Mouse (Mus musculus): ENCODE data around the gene Mrpl40.
"Not testable (repeated sequence)": the region's sequence is repeated elsewhere in the genome, so short reads cannot be mapped to it uniquely, and the experiment has no call there.

Gene Mrpl40

GRCm38 (mm10) chr16:18876442-18877308 is at the start of gene Mrpl40, which contains the start of gene Hira:
TSS of gene Mrpl40 (minus strand) at chr16:18876862.
TSS of gene Hira (plus strand) at chr16:18877037.
- peak; percentile 95 to 97 for DNase-seq

GRCm38 (mm10) chr16:18921771-18922170 is 45.1 kb upstream of the Mrpl40 start:
- DNase-seq, result no peak

GRCm38 (mm10) chr16:18916064-18916463 is 39.4 kb upstream of the Mrpl40 start:
- DNase-seq, result no peak

GRCm38 (mm10) chr16:18905648-18906047 is 29.0 kb upstream of the Mrpl40 start:
- no peak for DNase-seq

DNA sequence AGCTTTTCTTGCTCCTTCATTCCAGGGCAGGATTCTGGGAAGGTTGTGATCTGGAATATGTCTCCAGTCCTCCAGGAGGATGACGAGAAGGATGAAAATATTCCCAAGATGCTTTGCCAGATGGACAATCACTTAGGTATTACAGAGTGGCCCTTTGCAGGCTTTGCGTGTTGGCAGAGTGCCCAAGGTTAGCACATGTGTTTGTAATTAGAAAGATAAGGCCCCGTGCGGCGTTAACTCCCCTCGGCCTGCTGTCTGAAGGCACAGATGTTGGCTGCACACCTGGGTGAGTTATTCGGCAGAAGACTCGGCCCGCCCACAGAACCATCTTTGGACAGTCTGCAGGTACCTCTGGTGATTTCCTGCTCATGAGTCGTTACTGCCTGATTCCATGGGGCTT is 19.8 kb upstream of the Mrpl40 start:
- DNase-seq, result peak in 1 of 2 experiments; percentile 5

DNA sequence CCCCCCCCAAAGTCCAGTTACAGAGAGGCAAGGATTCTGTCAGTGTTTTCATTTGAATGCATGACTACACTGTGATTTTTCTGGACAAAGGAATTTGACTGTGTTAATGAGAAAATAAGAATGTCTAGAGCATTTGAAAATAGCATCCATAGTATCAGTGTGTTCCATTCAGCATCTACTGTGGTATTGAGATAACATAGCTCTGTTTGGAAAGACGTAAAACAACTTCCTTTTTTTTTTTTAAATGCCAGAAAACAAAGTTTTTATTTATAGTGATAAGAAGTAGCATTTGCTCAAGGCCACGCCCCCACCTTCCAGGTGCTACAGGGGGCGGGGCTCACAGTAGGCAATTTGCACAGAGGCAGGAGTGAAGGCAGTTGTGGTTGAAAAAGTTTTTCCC is 18.6 kb upstream of the Mrpl40 start:
- DNase-seq, result no peak

- no peak for DNase-seq
Observed at GRCm38 (mm10) chr16:18893840-18894372, 17.2 kb upstream of the Mrpl40 start.

DNA sequence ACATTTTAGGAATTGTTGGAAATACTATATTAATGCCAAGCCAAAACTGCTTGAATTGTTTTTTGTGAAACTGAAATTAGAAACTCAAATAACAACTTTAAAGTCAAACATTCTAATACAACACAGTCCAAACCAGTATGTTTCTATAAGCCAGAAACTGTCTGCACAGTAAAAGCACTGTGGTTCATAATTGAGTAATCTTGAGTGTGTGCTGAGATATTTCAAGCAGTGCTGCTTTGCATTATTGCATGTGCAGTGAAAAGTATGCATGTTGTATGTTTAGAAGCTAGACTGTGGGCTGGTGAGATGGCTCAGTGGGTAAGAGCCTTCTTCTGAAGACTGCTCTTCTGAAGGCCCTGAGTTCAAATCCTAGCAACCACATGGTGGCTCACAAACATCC is 7.4 kb upstream of the Mrpl40 start:
- DNase-seq, result no peak

DNA sequence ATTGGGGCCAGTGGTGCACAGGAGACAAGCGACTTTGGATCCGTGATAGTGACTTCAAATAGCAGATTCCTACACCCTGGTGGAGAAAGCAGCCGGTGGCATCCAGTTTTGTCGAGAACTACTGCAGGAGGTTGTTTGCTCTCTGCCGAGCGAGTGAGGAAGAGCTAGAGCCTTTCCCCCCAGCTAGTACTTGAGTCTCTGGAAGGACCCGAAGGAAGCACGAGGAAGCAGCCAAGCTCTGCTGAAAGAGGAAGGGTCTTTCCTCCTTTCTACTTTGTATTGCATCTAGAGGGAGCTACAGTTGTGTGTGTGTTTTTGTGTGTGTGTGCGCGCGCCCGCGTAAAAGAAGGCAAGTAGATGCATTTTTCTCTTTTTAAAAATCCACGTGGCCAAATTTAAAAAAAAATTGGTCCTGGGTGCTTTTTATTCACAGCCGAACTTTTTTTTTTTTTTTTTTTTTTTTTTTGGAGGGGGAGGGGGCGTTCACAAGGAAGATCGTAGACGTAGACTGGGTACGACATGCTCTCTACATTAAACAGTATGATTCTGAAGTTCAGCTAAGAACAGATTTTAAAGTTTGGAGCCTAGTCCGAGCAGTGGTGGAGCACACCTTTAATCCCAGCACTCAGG is 1.5 kb upstream of the Mrpl40 start:
- no peak for DNase-seq

DNA sequence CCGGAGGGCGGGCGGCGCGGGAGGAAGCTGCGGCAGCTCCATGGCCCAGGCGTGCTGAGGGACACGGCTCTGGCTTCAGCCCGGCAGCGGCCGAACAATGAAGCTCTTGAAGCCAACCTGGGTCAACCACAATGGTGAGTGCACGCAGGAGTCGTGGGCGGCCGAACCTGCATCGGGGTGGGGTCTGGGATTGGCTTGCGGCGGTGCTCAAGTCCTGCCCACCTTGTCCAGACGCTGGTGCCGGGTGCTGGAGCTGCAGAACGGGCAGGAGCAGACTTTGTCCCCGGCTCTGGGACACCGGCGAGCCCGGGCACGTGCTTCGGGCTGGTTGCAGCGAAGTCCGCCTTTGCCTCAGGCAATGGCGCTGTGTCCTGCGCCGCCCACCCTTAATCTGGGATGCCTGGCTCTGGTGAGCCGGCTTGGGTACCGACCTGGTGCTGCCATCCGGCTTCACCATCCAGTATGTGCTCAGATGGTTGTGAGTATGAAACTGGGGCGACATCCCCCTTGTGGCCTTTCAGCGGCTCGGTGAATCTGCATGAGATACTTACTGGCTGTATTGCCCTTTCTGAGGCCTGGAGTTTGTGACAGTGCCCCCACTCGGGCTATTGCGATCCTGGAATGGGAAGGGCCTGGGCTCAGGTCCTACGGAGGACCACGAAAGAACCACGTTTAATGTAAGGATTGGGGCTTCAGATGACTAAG is 876 bp upstream of the Mrpl40 start:
- DNase-seq, result peak; percentile 67 to 81

- DNase-seq, result no peak
Observed at GRCm38 (mm10) chr16:18876091-18876441, 596 bp downstream of the Mrpl40 start.

DNA sequence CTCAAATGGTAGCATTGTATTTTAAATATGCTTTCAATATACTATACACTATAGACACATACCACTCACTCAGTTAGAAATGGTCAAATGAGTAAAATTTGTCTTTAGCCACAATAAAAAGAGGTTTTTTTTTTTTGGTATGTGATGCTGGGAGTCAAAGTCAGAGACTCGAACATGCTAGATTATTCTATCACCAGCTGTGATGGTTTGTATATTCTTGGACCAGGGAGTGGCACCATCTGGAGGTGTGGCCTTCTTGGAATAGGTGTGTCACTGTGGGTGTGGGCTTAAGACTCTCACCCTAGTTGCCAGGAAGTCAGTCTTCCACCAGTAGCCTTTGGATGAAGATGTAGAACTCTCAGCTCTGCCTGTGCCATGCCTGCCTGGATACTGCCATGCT is 6.2 kb downstream of the Mrpl40 start:
- DNase-seq, result not testable (repeated sequence)

DNA sequence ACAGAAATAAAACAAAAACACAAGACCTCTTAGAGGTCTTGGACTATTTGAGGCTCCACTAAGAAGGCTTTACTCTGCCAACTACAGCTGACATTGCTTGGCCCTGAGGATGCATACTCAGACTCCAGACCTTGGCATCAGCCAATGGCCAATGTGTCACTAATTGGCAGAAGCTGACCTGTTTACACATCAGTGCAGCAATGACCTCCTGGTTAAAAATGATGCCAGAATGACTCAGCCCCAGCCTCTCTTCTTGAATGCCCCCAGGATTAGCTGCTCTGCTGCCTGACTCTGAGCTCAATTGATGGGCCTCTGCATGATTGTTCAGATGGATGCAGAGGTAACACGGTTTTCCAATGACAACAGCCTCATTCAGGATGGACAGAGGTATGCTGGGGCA is 16.5 kb downstream of the Mrpl40 start:
- DNase-seq, result no peak

DNA sequence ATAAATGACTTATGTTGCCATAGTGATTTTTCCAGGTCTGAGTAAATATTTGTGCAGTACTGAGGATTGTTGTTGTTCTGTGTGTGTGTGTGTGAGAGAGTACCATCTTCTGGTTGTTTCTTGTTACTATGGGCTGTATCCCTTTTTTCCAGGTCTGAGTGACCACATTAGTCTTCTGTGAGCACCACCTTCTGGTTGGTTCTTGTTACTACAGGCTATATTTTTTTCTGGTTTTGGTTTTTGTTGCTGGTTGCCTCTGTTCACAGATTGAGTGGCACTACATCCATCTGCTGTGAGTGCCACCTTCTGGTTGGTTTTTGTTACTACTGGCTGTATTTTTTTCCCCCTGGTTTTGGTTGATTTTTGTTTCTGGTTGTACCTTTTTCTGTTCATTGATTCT is 18.1 kb downstream of the Mrpl40 start:
- peak; percentile 14 to 22 for DNase-seq

DNA sequence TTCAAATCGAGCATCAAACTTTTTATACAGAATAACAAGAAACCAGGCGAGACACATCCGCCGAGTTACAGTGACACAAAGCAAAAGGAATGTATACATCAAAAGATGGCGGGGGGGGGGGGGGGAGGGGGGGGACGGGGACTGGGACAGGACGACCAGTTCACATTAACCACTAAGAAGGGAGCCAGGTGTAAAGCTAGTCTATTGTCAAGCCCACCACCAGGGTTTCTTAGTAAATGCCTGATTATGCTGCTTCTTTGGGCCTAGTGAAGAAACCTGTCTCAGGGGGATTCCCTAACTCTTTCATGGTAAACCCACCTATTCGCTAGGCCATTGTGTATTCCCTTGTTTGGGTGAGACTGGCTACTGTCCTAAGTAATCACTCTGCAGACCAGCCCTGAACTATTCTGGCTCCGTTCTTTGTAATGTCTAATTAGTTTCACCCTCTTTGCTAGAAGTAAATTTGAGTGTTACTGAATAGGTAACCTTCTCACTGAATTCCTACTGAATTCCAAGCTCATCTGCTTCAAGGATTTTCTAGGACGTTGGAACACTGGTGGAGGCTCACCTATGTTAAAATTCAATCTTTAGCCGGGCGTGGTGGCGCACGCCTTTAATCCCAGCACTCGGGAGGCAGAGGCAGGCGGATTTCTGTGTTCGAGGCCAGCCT is 27.0 kb downstream of the Mrpl40 start:
- DNase-seq, result not testable (repeated sequence)

DNA sequence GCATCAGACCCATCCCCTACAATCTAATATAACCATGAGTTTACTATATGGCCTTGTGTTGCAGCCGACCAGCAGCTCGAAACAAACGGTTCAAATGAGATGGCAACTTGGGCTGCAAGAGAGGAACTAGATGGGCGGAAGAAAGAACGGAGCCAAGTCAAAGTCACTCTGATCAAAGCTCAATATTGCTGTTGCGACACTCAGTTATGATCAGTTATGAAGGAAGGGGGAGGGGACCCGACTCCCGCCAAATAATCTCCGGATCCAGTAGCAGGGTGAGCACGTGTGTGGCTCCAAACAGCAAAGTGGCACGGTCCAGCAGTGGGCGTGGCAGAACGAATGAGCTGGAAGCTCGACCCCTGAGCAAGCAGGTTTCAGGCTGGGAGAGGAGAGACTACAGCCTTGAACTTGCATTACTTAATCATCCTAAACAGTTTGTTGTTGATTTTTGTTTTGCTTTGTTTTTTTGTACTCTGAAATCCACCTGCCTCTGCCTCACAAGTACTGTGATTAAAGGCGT is 30.3 kb downstream of the Mrpl40 start:
- no peak for DNase-seq

- DNase-seq, result no peak
Observed at GRCm38 (mm10) chr16:18838346-18838745, 38.3 kb downstream of the Mrpl40 start.

GRCm38 (mm10) chr16:18836468-18837208 is 40.0 kb downstream of the Mrpl40 start, which contains the start of the genes 2510002D24Rik and Gm28539:
TSS of gene 2510002D24Rik (plus strand) at chr16:18836578.
TSS of gene Gm28539 (plus strand) at chr16:18836584.
- peak; percentile 96 to 98 for DNase-seq

DNA sequence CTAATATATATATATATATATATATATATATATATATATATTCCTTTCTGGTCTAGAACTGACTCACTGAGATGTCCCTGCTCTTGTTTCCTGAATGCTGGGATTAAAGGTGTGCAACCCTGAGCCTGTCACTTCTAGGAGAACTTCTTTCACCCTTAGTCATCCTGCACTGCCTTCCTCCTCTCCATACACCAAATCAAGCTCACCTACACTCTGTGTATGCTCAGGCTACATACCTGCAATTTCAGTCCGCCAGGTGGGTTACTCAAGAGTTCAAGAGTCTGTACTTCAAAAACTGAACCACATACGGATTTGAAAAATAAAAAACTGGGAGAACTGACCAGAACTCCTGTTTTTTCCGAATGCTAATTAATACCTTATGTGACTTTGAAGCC is 40.6 kb downstream of the Mrpl40 start:
- no peak for DNase-seq

DNA sequence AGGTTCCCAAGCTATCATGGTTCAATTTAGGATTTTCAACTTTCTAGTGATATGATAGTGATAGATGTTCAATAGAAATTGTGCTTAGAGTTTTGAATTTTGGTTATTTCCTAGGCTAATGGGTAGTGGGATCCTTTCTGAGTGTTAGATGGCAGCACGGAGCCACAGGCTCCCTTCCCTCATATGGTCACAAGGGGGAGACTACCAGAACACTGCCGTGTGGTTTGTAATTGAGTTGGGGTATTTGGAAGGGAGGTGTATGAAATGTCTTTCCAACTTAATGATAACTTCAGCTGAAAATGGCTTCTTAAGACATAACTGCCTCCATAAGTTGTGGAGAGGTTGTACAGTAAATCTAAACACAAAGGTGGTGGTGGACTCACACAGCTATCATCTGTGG is 43.2 kb downstream of the Mrpl40 start:
- no peak for DNase-seq

- DNase-seq, result peak; percentile 14 to 43
Observed at GRCm38 (mm10) chr16:18829102-18829501, 47.6 kb downstream of the Mrpl40 start.

DNA sequence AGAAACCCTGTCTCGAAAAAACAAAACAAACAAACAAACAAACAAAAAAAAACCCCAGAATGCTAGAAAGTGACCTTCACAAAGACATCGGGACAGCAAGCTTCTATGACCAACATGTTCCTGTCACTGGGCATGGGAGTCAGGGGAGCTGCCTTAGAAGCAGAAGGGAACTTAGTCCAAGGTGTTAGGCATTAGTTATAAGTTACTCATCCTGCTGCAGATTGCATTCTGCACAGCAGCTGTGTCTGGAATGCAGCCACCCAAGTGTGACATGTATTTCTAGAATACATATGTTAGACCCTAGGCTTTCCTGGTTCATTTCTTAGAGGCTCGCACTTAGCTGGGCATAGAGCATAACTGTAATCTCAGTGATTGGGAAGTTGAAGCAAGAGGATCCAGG is 48.0 kb downstream of the Mrpl40 start:
- DNase-seq, result peak; percentile 17 to 48

Data from kidney, postnatal 4 days (tissue).